Mouse (Mus musculus): ENCODE measurements around the gene Fam229a. TPM values are rescaled to one million over a fixed set of nuclear protein-coding genes. Genes with fewer than 3 reads are reported as not detected.
"Not testable (repeated sequence)": the region's sequence is repeated elsewhere in the genome, so short reads cannot be mapped to it uniquely, and the experiment has no call there.

The Fam229a gene
- polyA plus RNA-seq, 1 experiment from 2014 or later = not detected

DNA sequence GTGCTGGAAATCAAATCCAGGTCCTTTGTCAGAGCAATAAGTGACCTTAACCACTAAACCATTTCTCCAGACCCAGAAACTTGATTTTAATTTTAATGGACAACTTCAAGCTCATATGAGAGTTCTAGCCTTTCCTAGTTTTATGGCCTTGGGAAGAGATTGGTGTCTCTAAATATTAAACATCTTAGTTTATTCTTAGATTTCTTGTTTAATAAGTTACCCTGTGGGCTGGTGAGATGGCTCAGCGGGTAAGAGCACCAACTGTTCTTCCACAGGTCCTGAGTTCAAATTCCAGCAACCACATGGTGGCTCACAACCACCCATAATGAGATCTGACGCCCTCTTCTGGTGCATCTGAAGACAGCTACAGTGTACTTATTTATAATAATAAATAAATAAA lies 33.7 kb upstream of the Fam229a start:
- not testable (repeated sequence) for H3K9me3 ChIP-seq (ENCODE audit: control insufficient read depth, low read length); H3K4me2 ChIP-seq; H3K27ac ChIP-seq (ENCODE audit: low read depth, low read length); H3K27me3 ChIP-seq (ENCODE audit: control insufficient read depth, insufficient read depth, low read length); H3K36me3 ChIP-seq (ENCODE audit: control insufficient read depth, insufficient read depth, low read length); H3K9ac ChIP-seq (ENCODE audit: low read length); H3K4me3 ChIP-seq (ENCODE audit: low read depth, low read length); DNase-seq (ENCODE audit: low spot score, missing footprints); ATAC-seq (ENCODE audit: low FRiP score); H3K4me1 ChIP-seq (ENCODE audit: control insufficient read depth, insufficient read depth, low read length)
- 79% methylated on average over 2 of the region's 2 CpGs for WGBS

DNA sequence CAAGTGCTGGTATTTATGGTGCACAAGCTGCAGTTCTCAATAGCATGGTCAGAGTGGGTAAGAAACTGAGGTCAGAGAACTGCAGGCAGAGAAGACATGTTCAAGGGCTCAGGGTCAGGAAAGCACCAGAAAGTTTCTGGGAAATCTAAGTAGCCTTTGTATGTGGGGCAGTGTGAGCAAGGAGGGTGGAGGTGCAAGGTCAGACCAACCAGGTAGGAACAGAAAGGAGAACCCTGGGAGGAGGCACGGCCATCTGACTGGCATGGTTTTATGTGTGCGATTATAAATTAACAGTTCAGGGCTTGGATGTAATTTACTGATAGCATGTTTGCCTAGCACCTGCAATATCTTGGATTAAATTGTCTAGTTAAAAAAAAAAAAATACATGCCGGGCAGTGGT lies 31.3 kb upstream of the Fam229a start:
- peaks cover 13% of the 10 kb centered on the region for H3K4me1 ChIP-seq (ENCODE audit: control insufficient read depth, insufficient read depth, low read length)
- no peak for ATAC-seq (ENCODE audit: low FRiP score)
- H3K27ac ChIP-seq (ENCODE audit: low read depth, low read length) = no peak overlapping the region
- no peak overlapping the region for H3K9ac ChIP-seq (ENCODE audit: low read length)
- no peaks in the 10 kb centered on the region for H3K27me3 ChIP-seq (ENCODE audit: control insufficient read depth, insufficient read depth, low read length)
- 89% methylated on average over 3 of the region's 3 CpGs for WGBS
- no peaks in the 10 kb centered on the region for H3K9me3 ChIP-seq (ENCODE audit: control insufficient read depth, low read length)
- no peak overlapping the region for H3K4me2 ChIP-seq
- H3K36me3 ChIP-seq (ENCODE audit: control insufficient read depth, insufficient read depth, low read length) = no peaks in the 10 kb centered on the region
- DNase-seq (ENCODE audit: low spot score, missing footprints) = peak; percentile 45
- no peak overlapping the region for H3K4me3 ChIP-seq (ENCODE audit: low read depth, low read length)

DNA sequence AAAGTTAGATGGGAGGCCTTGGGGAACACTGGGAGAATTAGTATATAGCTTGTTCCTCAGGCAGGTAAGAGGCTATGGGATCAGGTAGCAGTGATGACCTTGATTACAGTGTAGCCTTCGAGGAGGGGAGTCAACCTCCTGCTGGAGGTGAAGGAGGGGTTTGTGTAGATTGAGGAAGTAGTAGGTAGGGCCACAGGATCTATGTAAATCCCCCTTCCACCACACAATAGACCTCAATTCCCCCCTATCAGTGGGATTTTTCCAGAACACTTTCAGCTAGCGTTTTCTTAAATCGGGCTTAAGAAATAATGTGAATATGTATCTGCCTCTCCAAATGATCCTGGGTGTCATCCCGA lies 30.2 kb upstream of the Fam229a start:
- peak; percentile 23 for ATAC-seq (ENCODE audit: low FRiP score)
- peak overlapping the region; percentile 37 for H3K4me3 ChIP-seq (ENCODE audit: low read depth, low read length)
- peaks cover 13% of the 10 kb centered on the region for H3K4me1 ChIP-seq (ENCODE audit: control insufficient read depth, insufficient read depth, low read length)
- no peak for DNase-seq (ENCODE audit: low spot score, missing footprints)
- H3K9ac ChIP-seq (ENCODE audit: low read length) = peak overlapping the region; percentile 59
- H3K27me3 ChIP-seq (ENCODE audit: control insufficient read depth, insufficient read depth, low read length) = no peaks in the 10 kb centered on the region
- peak overlapping the region; percentile 54 for H3K4me2 ChIP-seq
- no peaks in the 10 kb centered on the region for H3K36me3 ChIP-seq (ENCODE audit: control insufficient read depth, insufficient read depth, low read length)
- no peaks in the 10 kb centered on the region for H3K9me3 ChIP-seq (ENCODE audit: control insufficient read depth, low read length)
- WGBS = under 1% methylated on average over 4 of the region's 4 CpGs
- peak overlapping the region; percentile 80 for H3K27ac ChIP-seq (ENCODE audit: low read depth, low read length)

- peak; percentile 100 for ATAC-seq (ENCODE audit: low FRiP score)
- under 1% methylated on average over 46 of the region's 46 CpGs for WGBS
These were observed 29.6 kb upstream of the Fam229a start, which contains the start of gene Bsdc1 for GRCm38 (mm10) chr4:129461183-129461960. Gene Bsdc1 (plus strand): TSS chr4:129461581.

GRCm38 (mm10) chr4:129462118-129462517 lies 28.9 kb upstream of the Fam229a start:
- Histone ChIP-seq H3K9me3 (ENCODE audit: control insufficient read depth, low read length) (no peaks in the 10 kb centered on the region), H3K27ac (ENCODE audit: low read depth, low read length) (no peak overlapping the region), H3K36me3 (ENCODE audit: control insufficient read depth, insufficient read depth, low read length) (0 out of 2 replicates have a peak, but pooled peaks cover 6% of the 10 kb centered on the region), H3K4me2 (peak overlapping the region; percentile 84), H3K4me3 (ENCODE audit: low read depth, low read length) (peak overlapping the region; percentile 93), H3K27me3 (ENCODE audit: control insufficient read depth, insufficient read depth, low read length) (no peaks in the 10 kb centered on the region), H3K4me1 (ENCODE audit: control insufficient read depth, insufficient read depth, low read length) (peaks cover 13% of the 10 kb centered on the region), H3K9ac (ENCODE audit: low read length) (peak overlapping the region; percentile 75)
- 50% methylated on average over 3 of the region's 3 CpGs for whole genome bisulfite sequencing
- DNase-seq (ENCODE audit: low spot score, missing footprints) (peak; percentile 82), ATAC-seq (ENCODE audit: low FRiP score) (no peak)

More at GRCm38 (mm10) chr4:129461183-129461960, 29.6 kb upstream of the Fam229a start, which contains the start of gene Bsdc1:
- peak within 1 kb of the TSS; percentile 84 for H3K4me2 ChIP-seq
- 0 out of 2 replicates have a peak, but pooled peaks cover 1% of the 10 kb centered on the region for H3K36me3 ChIP-seq (ENCODE audit: control insufficient read depth, insufficient read depth, low read length)
- H3K4me1 ChIP-seq (ENCODE audit: control insufficient read depth, insufficient read depth, low read length) = peaks cover 13% of the 10 kb centered on the region
- H3K9ac ChIP-seq (ENCODE audit: low read length) = peak within 1 kb of the TSS; percentile 75
- no peaks in the 10 kb centered on the region for H3K27me3 ChIP-seq (ENCODE audit: control insufficient read depth, insufficient read depth, low read length)
- DNase-seq (ENCODE audit: low spot score, missing footprints) = peak; percentile 100
- no peaks in the 10 kb centered on the region for H3K9me3 ChIP-seq (ENCODE audit: control insufficient read depth, low read length)
- H3K4me3 ChIP-seq (ENCODE audit: low read depth, low read length) = peak within 1 kb of the TSS; percentile 93
- peak within 1 kb of the TSS; percentile 80 for H3K27ac ChIP-seq (ENCODE audit: low read depth, low read length)

GRCm38 (mm10) chr4:129463097-129464059 lies 27.6 kb upstream of the Fam229a start:
- no peak for ATAC-seq (ENCODE audit: low FRiP score)
- H3K9me3 ChIP-seq (ENCODE audit: control insufficient read depth, low read length) = no peaks in the 10 kb centered on the region
- WGBS = 90% methylated on average over 24 of the region's 24 CpGs

GRCm38 (mm10) chr4:129464286-129464815 lies 26.6 kb upstream of the Fam229a start:
- peaks cover 11% of the 10 kb centered on the region; the same call in 1 of the 2 replicates for H3K36me3 ChIP-seq (ENCODE audit: control insufficient read depth, insufficient read depth, low read length)
- peaks cover 13% of the 10 kb centered on the region for H3K4me1 ChIP-seq (ENCODE audit: control insufficient read depth, insufficient read depth, low read length)
- H3K4me2 ChIP-seq = no peak overlapping the region
- ATAC-seq (ENCODE audit: low FRiP score) = no peak
- WGBS = 87% methylated on average over 4 of the region's 4 CpGs
- H3K9me3 ChIP-seq (ENCODE audit: control insufficient read depth, low read length) = no peaks in the 10 kb centered on the region
- H3K9ac ChIP-seq (ENCODE audit: low read length) = no peak overlapping the region
- H3K27ac ChIP-seq (ENCODE audit: low read depth, low read length) = no peak overlapping the region
- no peak overlapping the region for H3K4me3 ChIP-seq (ENCODE audit: low read depth, low read length)
- no peaks in the 10 kb centered on the region for H3K27me3 ChIP-seq (ENCODE audit: control insufficient read depth, insufficient read depth, low read length)
- no peak for DNase-seq (ENCODE audit: low spot score, missing footprints)

More at GRCm38 (mm10) chr4:129463097-129464059, 27.6 kb upstream of the Fam229a start:
- Histone ChIP-seq H3K4me2 (no peak overlapping the region), H3K9ac (ENCODE audit: low read length) (no peak overlapping the region), H3K4me1 (ENCODE audit: control insufficient read depth, insufficient read depth, low read length) (peaks cover 13% of the 10 kb centered on the region), H3K27me3 (ENCODE audit: control insufficient read depth, insufficient read depth, low read length) (no peaks in the 10 kb centered on the region), H3K36me3 (ENCODE audit: control insufficient read depth, insufficient read depth, low read length) (0 out of 2 replicates have a peak, but pooled peaks cover 6% of the 10 kb centered on the region), H3K27ac (ENCODE audit: low read depth, low read length) (no peak overlapping the region), H3K4me3 (ENCODE audit: low read depth, low read length) (no peak overlapping the region)
- DNase-seq (ENCODE audit: low spot score, missing footprints) = peak; percentile 28

DNA sequence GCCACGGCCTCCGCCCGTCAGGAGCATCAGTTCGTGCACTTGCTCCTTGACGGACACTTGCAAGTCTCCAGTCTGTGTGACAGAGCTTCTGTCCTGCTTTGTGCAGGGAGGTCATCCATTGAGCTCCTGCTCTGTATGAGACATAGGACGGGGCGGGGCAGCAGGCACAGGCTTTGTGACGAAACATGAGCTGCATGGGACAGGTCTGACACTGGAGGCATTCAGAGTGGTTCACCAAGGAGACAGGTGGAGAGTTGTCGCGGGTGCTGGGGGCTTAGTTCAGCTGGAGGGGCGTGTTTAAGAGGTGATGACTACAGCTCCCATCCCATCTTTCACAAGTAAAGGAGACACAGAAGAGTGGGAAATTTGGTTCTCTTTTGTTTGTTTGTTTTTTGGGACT lies 14.9 kb upstream of the Fam229a start:
- no peak overlapping the region for H3K9ac ChIP-seq (ENCODE audit: low read length)
- no peaks in the 10 kb centered on the region for H3K4me1 ChIP-seq (ENCODE audit: control insufficient read depth, insufficient read depth, low read length)
- DNase-seq (ENCODE audit: low spot score, missing footprints) (peak; percentile 10), ATAC-seq (ENCODE audit: low FRiP score) (no peak)
- H3K27me3 ChIP-seq (ENCODE audit: control insufficient read depth, insufficient read depth, low read length) = no peaks in the 10 kb centered on the region
- H3K36me3 ChIP-seq (ENCODE audit: control insufficient read depth, insufficient read depth, low read length) = peaks cover 24% of the 10 kb centered on the region
- H3K4me3 ChIP-seq (ENCODE audit: low read depth, low read length) = no peak overlapping the region
- no peak overlapping the region for H3K27ac ChIP-seq (ENCODE audit: low read depth, low read length)
- no peak overlapping the region for H3K4me2 ChIP-seq
- WGBS = 94% methylated on average over 11 of the region's 11 CpGs
- H3K9me3 ChIP-seq (ENCODE audit: control insufficient read depth, low read length) = no peaks in the 10 kb centered on the region

All from midbrain, embryonic 11.5 days (tissue).